Mouse (Mus musculus) ES-Bruce4 (cell line): Measurements from ENCODE around the gene Mettl16.

Experiments used
- CTCF ChIP-seq: IDR thresholded peaks from one replicate; pipeline ENCODE4 v1.8.1; 2011; ENCODE audit warnings: low read depth, low read length
- POLR2A ChIP-seq: IDR thresholded peaks from one replicate; pipeline ENCODE4 v1.8.1; 2011; ENCODE audit warnings: low read length; ENCODE audit not compliant: insufficient read depth

- TF ChIP-seq CTCF (no peak), POLR2A (no peak)
Observed at GRCm38 (mm10) chr11:74840739-74841138, 70.1 kb downstream of the Mettl16 start.
